Mouse (Mus musculus) telencephalon, adult 2 months (tissue): ENCODE data around the gene Hdgfl2.

ENCODE experiments used
- DNase-seq: peaks from one replicate; pipeline ENCODE4 v3.0.0-alpha.2; 2011; ENCODE audit warnings: low read depth, low spot score

Hdgfl2 gene

GRCm38 (mm10) chr17:56078880-56079795, at the start of gene Hdgfl2:
Hdgfl2 (plus strand) TSS chr17:56079634.
- DNase-seq = peak; percentile 100

- DNase-seq = no peak
Measured at GRCm38 (mm10) chr17:56030238-56030870, 49.1 kb upstream of the Hdgfl2 start.

GRCm38 (mm10) chr17:56030919-56031318, 48.5 kb upstream of the Hdgfl2 start:
- DNase-seq = no peak

- no peak for DNase-seq
Measured at GRCm38 (mm10) chr17:56031431-56031830, 48.0 kb upstream of the Hdgfl2 start.

DNA sequence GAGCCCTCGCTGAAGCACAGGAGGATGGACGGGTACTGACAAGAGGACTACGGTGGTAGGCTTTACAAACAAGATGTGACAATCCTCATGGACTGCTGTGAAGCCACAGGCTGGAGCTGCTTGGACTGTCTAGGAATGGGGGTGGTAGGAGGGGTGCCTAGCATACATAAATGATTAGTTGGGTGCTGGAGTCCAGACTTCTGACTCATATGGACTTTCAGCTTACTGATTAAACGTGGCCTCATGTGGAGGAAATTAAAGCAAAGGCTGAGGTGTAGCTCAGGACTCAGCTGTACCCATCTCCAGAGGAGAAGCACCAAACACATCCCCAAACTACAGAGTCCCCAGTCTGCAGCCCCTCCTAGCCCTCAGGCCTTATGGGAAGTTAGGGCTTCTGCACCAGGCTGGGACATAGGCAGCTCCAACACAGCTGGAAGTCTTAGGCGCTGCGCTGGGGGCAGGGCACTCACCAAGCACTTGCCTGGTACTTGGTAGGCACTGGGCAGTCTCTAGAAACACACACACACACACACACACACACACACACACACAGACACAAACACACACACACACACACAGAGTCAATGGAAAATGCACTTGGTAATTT, 47.2 kb upstream of the Hdgfl2 start:
- no peak for DNase-seq

DNA sequence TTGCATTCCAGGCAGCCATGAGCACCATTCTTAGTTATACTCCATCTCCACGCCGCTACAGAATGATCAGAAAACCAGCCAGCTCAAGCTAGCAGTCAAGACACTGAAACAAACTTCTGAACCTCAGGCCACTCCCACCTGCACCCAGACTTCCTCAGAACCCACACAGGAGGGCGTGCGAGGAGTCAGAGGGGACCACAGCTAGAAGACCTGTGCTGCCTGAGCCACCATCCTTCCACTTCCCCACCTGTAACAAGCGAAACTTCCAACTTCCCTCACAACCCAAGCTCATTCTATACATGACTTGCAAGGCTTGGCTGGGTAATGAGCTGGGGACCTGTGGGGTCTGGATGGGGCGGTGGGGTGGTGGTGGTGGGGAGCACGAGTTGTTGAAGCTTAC, 46.6 kb upstream of the Hdgfl2 start:
- DNase-seq = no peak

GRCm38 (mm10) chr17:56034040-56034725, 45.3 kb upstream of the Hdgfl2 start:
- DNase-seq = no peak

- DNase-seq = no peak
Measured at GRCm38 (mm10) chr17:56034726-56035100, 44.7 kb upstream of the Hdgfl2 start.

GRCm38 (mm10) chr17:56035216-56035615, 44.2 kb upstream of the Hdgfl2 start:
- DNase-seq = no peak

- DNase-seq = peak; percentile 96
Measured at GRCm38 (mm10) chr17:56036176-56036900, 43.1 kb upstream of the Hdgfl2 start, which contains the start of gene Sh3gl1. Sh3gl1 (minus strand) TSS chr17:56036635.

DNA sequence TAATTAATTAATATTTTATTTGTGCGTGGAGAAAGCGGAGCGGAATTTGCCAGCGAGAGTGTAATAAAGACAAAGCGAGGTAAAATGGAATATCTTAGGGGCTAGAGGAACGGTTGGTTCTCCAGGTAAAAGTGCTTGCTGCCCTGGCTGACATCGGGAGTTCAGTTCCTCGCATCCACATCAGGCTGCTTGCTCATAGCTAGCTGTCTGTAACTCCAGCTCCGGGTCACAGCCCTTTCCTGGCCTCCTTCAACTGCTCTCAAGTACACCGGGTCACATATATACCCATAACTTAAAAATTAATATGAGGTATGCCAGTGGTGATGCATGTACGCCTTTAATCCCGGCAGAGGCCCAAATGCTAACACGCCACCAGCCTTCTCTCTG, 42.5 kb upstream of the Hdgfl2 start:
- no peak for DNase-seq

DNA sequence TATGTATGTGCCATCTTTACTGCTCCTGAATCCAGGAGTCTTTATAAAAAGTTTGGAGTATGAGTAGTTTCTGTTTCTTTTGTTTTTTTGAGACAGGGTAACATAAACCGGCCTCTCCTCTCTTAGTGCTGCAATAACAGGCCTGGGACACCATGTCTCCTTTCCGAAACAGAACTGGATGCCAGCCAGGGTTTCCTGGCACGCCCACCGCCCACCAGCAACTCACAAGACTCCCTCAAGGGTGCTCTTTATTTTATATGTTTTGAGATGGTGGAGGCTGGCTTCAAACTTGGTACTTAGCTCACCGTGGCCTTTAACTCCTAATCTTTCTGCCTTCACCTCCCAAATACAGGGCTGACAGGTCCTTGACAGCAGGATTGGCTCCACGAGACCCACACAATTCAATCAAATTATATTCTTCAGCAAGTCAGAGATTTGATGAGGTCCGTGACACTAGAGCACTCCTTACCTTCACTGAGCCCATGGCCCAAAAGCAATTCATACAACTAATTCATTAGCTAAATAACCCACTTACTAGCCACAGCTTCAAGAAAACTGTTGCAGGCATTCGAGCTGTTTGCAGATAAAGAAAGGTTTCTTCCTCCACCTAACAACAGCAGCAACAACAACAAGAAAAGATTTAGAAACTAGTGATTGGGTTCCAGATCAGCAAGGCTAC, 40.7 kb upstream of the Hdgfl2 start:
- DNase-seq = no peak

- DNase-seq = no peak
Measured at GRCm38 (mm10) chr17:56039345-56039744, 40.1 kb upstream of the Hdgfl2 start.

GRCm38 (mm10) chr17:56040030-56040856, 39.2 kb upstream of the Hdgfl2 start, which contains the start of gene Chaf1a:
Chaf1a (plus strand) TSS chr17:56040439.
- peak; percentile 97 for DNase-seq

- DNase-seq = no peak
Measured at GRCm38 (mm10) chr17:56040857-56041163, 38.6 kb upstream of the Hdgfl2 start.

GRCm38 (mm10) chr17:56051369-56051768, 28.1 kb upstream of the Hdgfl2 start:
- DNase-seq = no peak

GRCm38 (mm10) chr17:56054938-56055337, 24.5 kb upstream of the Hdgfl2 start:
- no peak for DNase-seq

- no peak for DNase-seq
Measured at GRCm38 (mm10) chr17:56055945-56056678, 23.3 kb upstream of the Hdgfl2 start.
